Mouse (Mus musculus): ENCODE results near the gene Pi4k2b. TPM values are rescaled to one million over a fixed set of nuclear protein-coding genes. Genes with fewer than 3 reads are reported as not detected.
"Not testable (repeated sequence)": the region's sequence is repeated elsewhere in the genome, so short reads cannot be mapped to it uniquely, and the experiment has no call there.

The Pi4k2b gene
- total RNA-seq, 2 experiments from 2014 or later = 1.3 to 1.4 TPM

GRCm38 (mm10) chr5:52776466-52777354, 35.3 kb downstream of the Pi4k2b start:
- DNase-seq; intact Hi-C loops (cut with DNase I): not testable (repeated sequence)

GRCm38 (mm10) chr5:52782523-52783250, 41.3 kb downstream of the Pi4k2b start:
- intact Hi-C loops (cut with DNase I) = no loop called here
- peak; percentile 74 to 76 for DNase-seq

- DNase-seq = no peak
- intact Hi-C loops (cut with DNase I) = no loop called here
Measured at GRCm38 (mm10) chr5:52783251-52783620, 41.9 kb downstream of the Pi4k2b start.

DNA sequence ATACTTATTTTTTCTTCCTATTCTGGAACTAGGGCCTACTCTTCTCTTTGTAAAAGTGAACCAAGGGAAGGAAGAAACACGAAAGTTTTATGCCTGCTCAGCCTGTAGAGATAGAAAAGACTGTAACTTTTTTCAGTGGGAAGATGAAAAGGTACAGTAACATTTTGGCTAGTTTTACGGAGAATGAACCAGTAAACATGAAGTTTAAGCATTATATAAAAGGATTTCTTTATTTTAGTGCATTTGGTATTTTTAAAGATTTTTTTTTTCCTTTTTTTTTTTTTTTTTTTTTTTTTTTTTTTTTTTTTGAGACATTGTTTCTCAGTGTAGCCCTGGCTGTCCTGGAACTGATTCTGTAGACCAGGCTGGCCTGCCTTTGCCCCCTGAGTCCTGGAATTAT, 42.6 kb downstream of the Pi4k2b start:
- intact Hi-C loops (cut with DNase I) = no loop called here
- DNase-seq = no peak

- no peak for DNase-seq
- intact Hi-C loops (cut with DNase I) = no loop called here
Measured at GRCm38 (mm10) chr5:52786556-52787322, 45.4 kb downstream of the Pi4k2b start.

DNA sequence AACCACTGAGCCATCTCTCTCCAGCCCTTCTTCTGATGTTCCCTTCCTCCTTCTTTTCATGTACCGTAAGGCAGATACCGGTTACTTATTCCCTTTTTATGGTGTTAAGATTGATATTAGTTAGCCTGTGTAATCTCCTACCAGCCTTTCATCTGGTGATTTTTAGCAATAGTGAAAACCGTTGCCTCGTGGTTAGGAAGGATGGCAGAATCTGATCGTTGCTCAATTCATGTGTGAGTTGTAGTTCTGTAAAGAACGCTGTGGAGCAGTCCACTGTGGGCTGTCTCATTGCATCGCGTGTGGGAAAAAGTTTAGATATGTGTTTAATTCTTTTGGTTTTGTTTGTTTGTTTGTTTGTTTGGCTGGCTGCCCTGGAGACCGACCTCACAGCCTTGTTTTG, 51.9 kb downstream of the Pi4k2b start:
- intact Hi-C loops (cut with DNase I) = no loop called here
- no peak for DNase-seq

DNA sequence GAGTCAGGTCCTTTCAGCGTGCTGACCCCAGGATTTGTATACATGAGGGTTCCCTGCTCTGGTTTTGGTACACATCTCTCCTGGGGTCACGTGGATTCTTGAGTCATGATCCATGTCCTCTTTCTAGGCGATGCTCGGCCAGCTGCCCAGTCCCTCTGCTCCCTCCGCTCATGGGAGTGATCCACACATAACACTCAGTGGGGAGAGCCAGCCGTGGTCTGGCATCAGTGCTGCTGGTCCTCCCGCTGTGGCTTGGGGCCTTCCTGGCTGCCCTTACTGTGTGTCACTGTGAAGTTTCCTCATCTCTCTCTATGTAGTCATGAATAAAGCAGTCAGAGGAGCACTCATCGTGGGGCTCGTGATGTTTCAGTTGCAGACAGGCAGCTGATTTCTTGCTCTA, 52.7 kb downstream of the Pi4k2b start:
- peak in 1 of 2 experiments; percentile 13 for DNase-seq
- intact Hi-C loops (cut with DNase I) = no loop called here

DNA sequence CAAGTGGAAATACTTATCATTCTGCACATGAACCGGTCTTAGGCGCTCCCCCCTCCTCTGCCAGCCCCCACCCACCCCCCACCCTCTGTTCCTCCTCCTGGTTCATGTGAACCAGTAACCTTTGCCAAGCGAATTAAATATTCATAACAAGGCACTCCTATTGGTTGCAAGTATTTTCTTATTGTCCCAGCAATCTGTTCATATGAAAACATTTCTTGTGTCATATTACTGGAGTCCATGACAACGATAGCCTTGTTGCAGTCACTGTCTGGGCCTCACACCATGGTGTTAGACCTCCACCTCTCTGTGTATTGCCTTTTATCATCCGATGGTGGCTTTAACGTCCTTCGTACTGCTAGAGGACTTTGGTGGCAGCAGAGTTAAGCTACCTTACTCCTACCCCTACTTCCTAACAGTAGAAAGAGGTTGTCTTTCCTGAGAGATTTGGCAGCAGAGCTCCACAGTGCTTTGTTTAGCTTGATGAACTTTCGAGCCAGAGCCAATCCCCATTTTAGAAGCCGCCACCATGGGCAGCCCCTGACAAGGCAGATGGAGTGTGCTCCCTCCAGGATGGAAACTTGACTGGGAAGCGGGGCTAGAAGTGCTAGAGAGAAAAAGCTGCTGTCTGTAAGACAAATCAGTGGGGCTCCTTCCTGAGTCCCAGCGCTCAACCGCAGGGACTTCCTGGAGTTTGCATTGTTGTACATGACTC, 58.1 kb downstream of the Pi4k2b start:
- intact Hi-C loops (cut with DNase I) = no loop called here
- DNase-seq = no peak

DNA sequence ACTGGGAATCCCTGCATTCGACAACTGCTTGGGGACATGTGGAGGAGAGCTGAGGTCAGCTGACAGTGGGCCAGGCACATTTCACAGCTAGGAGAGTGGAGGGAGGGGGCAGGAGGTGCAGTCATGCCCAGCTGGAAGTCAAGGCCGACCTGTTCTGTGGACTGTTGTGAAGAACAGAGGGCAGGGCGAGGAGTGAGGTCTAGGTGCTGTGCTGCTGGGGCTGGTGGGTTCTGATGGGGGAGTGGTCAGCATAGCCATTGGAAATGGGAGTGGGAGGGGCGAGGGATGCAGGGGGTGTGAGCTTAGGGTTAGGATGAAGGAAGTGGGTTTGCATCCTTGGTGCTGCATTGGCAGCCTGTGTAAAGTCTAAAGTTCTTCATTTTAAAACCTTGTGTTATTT, 64.4 kb downstream of the Pi4k2b start:
- intact Hi-C loops (cut with DNase I) = loop anchor here (10.0 kb wide), 1 partner anchor 131 kb away; no protein-coding TSS in a partner anchor
- no peak for DNase-seq

- intact Hi-C loops (cut with DNase I) = loop anchor here (10.0 kb wide), 1 partner anchor 132 kb away; no protein-coding TSS in a partner anchor
- no peak for DNase-seq
Measured at GRCm38 (mm10) chr5:52806349-52806748, 65.0 kb downstream of the Pi4k2b start.

DNA sequence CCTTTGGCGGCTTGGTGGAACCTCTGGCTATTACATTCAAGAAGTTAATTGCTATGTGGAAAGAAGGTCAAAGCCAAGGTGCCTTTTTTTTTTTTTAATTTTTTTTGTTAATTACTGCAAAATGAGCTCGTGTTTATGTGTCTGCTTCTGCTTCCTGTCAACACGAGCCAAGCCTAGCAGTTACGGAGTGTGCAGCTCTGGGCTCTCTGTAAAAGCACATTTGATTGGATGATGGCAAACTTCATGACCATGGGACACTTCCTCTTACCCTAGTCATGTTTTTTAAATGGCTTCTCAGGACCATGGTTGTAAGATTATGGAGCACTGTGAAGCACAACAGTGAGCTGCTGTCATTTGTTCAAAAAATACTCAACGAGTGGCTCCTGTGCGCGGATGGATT, 65.7 kb downstream of the Pi4k2b start:
- intact Hi-C loops (cut with DNase I) = loop anchor here (10.0 kb wide), 1 partner anchor 132 kb away; no protein-coding TSS in a partner anchor
- DNase-seq = no peak

DNA sequence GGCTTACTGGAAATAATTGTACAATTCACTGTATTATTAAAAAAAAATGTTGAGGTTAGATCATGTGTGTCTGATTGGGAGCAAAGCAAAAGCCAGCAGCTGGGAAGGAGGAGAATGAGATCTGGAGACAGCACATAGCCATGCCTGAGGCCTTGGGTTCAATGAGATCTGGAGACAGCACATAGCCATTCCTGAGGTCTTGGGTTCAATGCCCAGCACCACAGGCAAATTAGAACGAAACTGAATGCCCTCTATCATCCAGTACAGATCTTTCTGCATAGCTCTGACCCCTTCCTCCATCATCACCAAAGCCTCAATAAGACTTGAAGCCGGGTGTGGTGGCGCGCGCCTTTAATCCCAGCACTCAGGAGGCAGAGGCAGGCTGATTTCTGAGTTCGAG, 69.1 kb downstream of the Pi4k2b start:
- DNase-seq = no peak
- intact Hi-C loops (cut with DNase I) = no loop called here

- intact Hi-C loops (cut with DNase I) = no loop called here
- DNase-seq = no peak
Measured at GRCm38 (mm10) chr5:52811056-52811455, 69.7 kb downstream of the Pi4k2b start.

DNA sequence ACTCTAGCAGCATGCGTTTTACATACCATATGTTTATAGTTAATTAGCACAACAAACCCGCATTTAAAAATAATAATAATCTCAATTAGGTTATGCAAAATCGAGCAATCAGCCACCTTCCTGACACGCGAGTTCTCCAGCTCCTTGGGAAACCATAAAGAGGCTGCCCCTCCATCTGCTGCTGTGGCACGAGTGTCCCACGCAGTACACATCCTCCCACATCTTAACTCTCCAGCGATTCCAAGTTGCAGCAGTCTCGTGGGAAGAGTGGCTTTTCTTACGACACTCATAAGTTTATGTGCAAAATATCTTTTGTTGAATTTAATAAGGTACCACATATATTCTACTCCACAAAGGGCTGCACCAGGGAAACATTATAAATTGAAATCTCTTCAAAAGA, 71.1 kb downstream of the Pi4k2b start:
- no peak for DNase-seq
- intact Hi-C loops (cut with DNase I) = no loop called here

- DNase-seq = no peak
- intact Hi-C loops (cut with DNase I) = no loop called here
Measured at GRCm38 (mm10) chr5:52813312-52813711, 71.9 kb downstream of the Pi4k2b start.

DNA sequence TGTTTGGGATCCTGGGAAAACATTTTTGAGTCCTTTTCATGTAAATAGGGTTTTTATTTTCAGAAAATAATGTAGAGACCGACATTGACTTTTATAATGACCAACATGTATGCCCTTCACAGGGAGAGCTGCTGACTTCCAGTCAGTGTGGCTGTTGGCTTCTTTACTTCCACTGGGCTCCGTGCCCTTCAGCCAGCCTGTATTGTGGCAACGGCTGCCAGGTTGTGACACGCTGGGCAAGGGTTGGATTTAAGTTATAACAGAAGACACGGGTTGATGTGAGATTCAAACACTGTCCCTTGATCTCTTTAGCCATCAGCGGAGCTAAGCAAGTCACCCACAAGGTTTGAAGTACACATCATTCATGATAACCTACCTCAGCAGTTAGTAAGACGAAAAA, 77.3 kb downstream of the Pi4k2b start:
- DNase-seq = no peak
- intact Hi-C loops (cut with DNase I) = no loop called here
